Mouse (Mus musculus): ENCODE data around the gene Shoc2. TPM values are rescaled to one million over a fixed set of nuclear protein-coding genes. Genes with fewer than 3 reads are reported as not detected.
"Not testable (repeated sequence)": the region's sequence is repeated elsewhere in the genome, so short reads cannot be mapped to it uniquely, and the experiment has no call there.

Shoc2 gene
- total RNA-seq, 2 experiments from 2014 or later, result 27.0 to 27.9 TPM

DNA sequence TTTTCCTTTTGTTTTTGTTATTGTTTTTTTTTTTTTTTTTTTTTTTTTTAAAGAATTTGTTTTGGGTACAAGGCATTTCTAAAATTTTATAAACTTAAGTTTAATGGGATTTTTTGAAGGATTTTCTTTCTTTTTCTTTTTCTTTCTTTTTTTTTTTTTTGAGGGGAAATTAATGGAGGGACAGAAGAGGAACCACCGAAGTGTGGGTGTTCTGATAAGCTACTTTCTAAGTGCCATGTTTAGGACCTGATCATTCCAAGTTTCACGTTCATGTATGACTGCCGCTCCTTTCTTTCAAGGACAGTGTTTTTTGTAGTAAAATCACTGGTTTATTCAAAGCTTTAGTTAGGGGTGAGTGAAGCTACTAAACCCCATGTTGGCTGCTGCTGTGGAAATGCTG lies 14.9 kb upstream of the Shoc2 start:
- no peak for DNase-seq

DNA sequence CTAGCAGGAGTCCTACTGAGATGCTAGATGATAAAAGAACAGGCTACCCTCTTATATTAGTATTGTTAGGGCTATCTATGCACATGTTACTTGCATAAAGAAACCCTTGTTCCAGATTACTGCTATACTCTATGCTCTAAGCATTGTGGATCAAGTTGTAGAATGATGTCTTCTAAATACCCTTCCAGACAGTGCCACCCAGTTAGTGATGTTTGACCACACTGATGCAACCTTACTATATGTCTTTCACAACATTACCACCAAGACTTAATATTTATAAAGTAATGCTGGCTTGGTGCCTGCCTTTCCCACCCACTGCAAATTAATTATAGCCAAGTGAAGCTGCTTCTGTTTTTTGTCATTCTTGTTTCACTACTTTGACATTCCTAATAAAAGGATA lies 11.1 kb upstream of the Shoc2 start:
- DNase-seq, result no peak

DNA sequence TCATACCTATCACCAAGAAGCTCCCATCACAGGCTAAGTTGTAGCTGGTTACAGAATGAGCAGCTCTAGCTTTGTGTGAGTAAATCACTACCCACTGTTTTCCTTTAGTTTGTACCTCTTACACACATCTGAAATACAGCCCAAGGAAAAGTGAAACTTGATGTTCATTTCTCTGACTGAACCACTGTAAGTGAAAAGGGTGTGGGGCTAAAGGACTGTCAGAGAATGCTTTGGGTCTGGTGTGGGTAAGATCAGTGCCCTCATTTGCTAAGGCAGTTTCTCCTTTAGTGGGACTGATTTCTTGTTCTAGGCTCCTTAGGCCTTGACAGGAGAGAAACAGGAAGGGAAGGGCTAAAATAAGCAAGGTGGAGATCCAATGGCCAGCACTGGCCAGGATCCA lies 10.1 kb upstream of the Shoc2 start:
- peak in 1 of 2 experiments; percentile 31 for DNase-seq

DNA sequence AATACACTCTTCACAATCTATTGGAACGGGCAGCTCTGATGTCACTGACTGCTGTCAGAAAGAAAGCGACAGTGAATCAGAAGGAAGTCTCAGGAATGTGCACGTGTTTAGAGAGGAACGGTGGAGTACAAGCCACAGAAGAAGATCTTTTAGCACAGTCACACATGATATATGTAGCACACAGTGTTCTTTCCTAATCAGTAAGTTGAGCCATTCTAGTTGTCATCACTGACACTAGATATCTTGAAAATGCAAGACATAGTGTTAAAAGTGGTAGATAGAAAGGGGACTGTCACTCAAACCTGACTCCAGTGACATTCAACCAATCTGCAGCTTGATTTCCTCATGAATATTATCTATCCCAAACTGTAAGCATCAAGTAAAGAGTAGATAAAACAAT lies 4.6 kb upstream of the Shoc2 start:
- DNase-seq, result no peak

DNA sequence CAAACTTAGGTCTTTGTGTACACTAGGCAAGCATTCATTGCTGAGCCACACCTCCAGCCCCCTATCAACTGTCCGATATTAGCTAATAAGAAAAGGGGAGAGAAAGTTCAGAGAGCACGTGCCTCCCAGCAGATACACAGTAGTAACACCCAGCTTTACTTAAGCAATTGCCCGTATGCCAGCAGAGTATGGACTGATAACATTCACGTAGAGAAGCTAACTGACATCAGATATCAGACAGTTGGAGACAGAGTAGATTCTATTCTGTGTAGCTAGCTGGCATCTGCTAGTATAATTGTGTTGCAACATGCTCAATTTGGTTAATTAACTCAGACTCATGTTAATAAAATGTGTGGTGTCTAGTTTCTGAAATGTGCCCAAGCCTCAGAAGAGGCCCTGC lies 3.0 kb upstream of the Shoc2 start:
- no peak for DNase-seq

DNA sequence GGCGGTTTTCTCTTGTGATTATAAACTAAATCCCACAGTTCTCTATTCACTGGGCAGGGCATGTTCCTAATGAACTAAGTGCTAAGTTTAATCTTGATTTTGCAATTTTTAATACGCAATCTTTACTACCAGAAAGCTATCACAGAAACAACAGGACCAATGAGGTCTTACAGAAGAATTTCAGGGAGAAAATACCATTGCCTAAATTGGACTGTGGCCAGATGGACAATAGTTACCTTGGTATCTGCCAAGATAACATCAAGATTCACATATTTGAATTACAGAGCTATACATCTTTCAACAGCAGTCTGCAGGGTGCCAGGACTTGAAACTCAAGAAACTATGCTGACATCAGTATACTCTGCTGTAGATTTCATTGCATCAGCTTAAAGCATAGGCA lies 1.8 kb upstream of the Shoc2 start:
- no peak for DNase-seq

DNA sequence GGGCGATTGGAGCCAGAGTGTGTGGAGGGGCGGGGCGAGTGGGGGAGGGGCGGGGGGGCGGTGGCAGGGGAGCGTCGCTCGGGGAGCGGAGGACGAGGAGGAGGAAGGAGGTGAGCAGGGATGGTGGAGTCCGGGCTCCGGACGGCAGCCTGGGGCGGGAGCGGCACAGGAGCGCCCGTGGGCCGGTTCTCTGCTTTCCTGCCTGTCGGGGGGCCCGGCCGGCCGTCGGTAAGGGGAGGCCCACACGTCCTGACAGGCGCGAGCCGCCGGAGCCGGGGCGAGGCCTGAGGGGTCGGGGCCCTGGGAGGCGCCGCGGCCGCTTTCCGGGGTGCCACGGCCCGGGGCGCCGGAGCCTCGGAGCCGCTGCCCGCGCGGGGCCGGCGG lies 672 bp downstream of the Shoc2 start:
- no peak for DNase-seq

DNA sequence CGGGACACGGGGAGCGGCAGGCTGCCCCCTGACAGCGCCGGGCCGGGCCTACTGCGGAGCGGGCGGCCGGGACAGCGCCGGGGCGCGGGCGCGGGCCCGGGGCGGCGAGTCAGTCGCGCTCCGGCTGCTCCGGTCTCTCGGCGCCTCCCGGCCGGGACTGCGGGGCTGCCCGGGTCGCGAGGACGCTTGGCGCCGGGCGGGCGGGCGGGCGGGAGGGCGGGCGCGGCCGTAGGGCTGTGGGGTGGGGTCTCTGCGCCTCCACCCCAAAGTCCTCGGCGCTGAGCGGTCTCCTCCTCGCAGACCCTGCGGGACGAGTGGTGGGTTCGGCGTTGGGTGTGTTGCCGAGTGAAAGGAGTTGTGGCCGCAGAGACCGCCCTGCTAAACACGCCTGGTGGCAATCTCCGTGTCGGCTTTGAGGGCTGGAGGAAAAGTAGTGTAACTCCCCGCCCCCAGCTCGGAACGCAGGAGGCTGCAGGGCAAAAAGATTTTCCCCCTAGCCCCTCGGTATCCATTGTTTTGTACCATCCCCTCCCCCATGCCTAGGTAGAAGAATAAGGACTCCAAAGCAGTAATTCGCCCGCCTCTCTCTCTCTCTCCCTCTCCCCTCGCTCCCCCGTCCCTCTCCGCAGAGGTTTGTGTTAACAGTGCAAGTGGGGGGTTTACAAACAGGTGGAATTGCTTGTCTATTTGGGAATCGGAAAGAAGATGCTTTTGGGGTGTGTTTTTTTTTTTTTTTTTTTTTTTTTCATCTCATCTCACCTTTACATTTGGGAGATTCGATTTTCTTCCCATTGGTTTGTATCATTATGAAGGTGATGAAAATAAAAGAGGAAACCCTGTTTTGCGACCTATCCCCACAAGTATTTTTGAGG lies 1.3 kb downstream of the Shoc2 start:
- peak; percentile 45 to 58 for DNase-seq

DNA sequence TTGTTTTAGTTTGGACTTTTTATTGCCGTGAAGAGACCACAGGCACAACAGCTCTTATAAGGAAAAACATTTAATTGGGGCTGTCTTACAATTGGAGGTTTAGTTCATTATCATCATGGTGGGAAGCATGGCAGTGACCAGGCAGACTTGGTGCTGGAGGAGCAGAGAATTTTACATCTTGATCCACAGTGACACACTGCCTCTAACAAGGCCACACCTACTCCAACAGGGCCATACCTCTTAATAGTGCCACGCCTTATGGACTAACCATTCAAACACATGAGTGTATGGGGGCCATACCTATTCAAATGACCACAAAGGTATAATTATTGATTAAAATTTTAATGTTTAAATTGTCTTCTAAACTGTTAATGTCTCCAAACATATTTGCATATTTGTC lies 13.4 kb downstream of the Shoc2 start:
- DNase-seq, result no peak

DNA sequence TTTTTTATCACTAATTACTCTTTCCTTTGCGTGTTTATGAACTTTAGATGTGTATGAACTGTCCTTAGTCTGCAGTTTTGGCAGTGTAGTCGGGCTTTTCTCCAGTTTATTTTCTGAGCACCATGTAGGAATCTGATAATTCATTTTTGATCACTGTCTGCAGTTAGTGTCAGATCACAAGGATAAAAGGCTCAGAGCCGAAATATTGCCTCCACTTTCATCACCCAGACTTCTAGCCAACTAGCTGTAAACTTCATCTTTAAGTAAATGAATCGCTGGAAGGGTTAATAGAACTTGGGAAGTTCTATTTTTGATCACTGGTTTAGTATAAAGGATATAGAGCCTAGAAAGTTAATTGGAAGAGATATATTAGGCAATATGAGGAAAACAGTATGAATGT lies 18.4 kb downstream of the Shoc2 start:
- DNase-seq, result no peak

DNA sequence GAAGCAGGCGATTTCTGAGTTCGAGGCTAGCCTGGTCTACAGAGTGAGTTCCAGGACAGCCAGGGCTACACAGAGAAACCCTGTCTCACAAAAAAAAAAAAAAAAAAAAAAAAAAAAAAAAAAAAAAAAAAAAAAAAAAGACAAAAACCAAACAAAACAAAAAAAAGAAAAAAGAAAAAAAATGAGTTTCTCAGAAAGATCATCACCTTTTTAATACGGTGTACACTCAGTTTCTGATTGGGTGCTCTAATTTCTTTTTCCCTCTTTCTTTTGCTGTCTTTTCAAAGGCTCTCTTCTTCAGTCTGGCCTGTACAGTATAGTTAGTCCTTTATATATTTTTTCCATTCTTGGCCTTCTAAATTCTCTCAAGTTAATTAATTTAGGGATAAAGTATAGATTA lies 20.2 kb downstream of the Shoc2 start:
- DNase-seq, result not testable (repeated sequence)

DNA sequence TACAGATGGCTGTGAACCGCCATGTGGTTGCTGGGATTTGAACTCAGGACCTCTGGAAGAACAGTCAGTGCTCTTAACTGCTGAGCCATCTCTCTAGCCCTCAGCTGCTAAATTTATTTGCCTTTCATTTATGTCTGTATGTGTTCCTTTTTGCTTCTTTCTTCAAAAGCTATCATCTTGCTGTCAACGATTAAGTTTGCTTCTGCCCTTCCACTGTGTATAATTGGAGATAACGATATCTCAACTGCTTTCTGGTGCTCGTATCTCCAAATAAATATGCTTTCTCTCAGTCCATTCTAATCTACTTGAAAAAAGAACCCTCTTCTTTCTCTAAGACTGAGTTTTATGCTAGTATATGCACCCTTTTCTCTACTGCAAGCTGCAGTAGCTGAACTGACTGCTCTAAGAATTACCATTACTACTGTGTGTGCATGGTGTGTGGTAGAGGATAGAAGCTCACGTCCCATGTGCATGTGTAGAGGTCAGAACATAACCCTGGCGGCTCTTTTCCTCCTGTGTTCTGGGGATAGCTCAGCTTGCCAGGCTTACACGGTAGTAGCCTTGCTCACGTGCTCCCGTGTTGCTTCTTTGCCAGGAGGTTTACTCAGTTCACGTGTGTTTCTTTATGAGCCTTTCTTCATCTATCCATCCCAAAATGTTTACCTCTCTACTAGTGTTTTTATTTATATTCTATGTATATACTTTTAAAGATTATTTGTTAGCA lies 21.0 kb downstream of the Shoc2 start:
- DNase-seq, result no peak

DNA sequence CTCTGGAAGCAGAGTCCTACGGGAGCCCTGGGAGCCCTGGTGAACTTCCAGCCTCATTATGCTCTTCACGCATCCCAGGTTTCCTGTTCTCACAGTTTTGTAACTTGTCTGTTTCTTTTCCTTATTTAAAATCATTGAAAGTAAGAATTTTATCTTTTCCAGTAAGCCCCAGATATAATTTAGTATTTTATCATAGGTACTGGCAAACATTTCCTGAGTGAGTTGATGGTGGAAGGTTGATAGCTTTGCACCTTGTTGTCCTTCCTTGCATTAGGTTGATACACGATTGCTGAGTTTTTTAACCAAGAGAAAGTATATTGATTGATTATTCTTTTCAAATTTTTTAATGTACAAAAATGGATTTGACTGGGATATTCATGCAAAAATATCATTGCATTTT lies 25.1 kb downstream of the Shoc2 start:
- DNase-seq, result no peak

DNA sequence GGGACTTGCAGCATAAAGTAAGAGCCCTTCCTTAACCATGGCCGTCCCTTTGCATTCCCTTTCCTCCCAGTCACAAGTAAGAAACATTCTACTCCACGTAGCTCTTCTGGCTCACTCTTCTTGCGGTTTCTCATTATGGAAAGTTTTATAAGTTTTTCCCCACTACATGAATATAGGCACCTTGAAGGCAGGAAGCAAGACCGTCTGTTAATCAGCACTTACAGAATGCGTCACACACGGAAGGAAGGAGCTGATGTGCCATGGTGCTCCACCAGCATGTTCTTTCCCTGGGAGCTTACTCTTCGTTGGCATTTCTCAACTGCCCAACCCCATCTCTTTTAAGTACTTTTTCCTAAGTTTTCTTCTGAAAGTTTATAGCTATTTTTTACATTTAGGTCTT lies 27.8 kb downstream of the Shoc2 start:
- no peak for DNase-seq

DNA sequence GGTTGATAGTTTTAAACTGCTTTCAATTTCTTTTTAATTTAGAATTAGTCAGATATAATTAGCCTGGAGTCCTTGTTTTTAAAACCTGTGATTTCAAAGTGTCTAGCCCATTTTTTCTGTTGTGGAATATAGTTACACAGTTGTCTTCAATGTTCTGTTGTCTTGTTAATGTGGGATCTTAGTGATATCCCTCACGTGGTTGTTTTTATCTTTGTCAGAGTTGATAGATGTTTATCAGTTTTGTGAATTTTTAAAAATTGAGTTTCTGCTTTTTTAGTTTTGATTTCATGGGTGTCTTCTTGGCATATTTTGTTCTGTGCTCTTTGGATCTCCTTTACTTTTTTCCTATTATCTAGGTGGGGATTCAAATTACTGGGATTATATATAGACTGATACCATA lies 29.6 kb downstream of the Shoc2 start:
- no peak for DNase-seq

DNA sequence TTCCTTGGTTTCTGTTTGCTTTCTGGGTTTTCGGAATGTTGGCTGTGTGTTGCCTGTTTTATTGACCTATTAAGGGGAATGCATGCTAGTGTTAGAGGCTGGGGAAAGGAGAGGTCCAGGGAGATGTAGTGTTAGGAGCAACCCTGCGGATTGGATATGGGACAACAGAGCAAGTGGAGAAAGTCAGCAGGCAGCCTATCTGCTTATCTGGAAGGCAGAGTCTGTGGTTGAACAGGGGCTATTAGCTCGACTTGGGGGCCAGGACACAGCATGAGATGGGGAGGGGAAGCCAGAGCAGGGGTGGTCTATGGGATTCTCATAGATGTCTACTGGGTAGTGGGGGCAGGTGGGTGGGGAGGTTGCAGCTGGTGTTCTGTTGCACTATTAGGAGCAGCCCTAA lies 37.9 kb downstream of the Shoc2 start:
- no peak for DNase-seq

DNA sequence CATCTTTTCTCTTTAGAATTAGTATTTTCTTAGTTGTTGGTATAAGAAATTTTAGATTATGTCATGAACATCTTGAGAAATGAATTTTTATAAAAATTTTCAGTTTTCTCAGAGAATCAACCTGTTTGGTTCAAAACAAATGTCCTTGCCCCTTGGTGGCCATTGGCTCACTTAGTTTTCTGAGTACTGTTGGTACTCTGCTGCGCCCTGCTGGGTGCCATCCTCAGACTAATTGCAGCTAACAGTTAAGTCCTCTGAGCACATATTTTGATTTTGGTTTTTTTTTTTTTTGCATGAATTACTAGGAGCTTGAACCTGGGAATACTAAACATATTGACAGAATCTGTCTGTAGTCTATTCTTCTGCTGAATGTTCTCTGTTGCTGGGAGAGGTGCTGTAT lies 39.2 kb downstream of the Shoc2 start:
- peak in 1 of 2 experiments; percentile 17 for DNase-seq

DNA sequence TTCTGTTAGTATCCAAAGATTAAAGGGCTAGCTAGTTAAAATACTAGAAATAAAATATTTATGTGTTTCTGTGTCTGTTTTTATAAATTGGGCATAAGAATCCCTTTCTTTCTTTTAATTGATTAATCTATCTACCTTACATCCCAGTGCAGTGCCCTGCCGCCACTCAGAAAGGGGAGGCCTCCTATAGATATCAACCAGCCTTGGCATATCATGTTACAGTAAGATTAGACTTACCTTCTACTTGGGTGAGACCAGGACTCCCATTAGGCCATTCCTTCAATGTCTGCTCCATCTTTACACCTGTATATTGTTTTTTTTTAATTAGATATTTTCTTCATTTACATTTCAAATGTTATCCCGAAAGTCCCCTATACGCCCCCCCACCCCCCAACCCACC lies 40.5 kb downstream of the Shoc2 start:
- no peak for DNase-seq

DNA sequence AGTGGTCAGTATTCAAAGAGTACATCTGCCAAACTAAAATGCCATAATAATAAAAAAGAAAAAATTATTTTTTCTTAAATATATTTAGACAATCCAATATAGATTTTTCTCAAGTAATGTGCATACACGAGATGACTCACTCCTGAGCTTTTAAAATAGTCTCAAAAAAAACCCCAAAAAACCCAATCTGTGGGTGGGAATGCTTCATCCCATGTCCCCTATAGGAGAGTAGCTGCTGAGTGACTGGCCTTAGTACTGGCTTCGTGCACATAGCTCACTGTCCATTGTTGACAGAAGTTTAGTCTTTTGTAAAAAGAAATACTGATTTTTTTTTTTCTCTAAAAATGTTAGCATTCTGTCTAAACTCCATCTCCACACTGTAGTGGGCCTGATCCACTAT lies 46.4 kb downstream of the Shoc2 start:
- DNase-seq, result no peak

DNA sequence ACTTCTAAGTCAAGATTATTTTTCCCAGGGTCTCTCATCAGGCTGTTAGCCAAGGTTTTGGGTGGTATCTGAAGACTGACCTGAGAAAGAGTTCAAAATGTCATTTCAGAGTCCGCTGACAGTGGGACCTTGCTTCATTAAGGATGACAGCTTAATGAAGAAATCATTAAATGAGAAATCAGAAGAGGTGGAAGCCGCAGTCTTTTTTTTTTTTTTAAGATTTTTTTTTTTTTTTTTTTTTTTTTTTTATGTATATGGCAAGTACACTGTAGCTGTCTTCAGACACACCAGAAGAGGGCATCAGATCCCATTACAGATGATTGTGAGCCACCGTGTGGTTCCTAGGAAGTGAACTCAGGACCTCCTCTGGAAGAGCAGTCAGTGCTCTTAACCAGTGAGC lies 49.8 kb downstream of the Shoc2 start:
- no peak for DNase-seq

DNA sequence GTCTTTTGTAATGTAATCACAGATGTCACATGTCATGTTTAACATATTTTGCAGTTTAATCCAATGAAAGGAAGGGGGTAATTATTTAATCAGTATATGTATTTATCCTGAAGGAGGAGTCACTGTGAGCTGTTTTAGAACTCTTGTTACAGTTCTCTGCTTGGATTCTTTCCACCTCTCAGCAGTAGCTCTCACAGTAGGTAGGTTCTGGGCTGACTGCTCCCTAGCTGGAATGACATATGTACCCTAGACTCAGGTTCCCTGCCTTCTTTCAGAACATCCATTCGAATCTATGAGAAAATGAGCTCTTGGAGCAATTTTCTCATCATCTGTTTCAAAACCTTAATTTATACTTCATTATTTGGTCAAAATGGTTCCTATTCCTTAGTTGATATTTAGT lies 50.2 kb downstream of the Shoc2 start:
- DNase-seq, result no peak

DNA sequence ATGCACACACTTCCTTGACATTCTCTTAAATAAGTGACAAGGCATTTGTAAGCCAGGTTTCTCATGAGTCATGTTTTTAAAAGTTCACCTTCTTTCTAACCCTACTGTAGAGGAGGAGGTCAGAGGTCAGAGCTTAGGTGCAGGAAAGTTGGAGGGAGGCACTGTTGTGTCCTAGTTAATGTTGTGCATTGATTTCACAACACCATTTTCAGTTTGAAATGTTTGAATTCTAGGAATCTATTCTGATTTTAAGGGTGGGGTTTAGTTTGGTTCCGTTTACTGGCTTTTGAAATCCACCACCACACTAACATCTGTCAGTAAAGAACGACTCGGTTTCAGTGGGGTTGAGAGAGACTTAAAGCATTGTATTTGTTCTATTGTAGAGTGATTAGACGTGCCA lies 66.9 kb downstream of the Shoc2 start:
- DNase-seq, result no peak

DNA sequence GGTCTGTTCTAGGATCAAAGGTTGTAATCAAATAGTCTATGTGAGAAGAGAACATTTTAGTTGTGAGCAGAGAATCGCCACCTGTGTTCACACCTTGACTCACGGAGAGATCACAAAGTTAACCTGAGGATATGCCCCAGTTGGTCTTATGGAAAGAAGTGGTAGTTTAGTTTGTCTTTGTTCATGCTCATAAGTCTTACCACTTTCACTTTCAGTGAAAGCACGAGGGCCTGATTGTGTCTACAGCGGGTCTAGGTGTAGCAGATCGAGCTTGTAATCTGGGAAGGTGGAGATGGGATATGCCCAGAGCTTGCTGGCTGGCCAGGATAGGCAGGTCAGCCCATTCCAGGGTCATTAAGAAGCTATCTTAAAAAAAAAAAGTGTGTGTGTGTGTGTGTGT lies 70.9 kb downstream of the Shoc2 start:
- DNase-seq, result no peak

DNA sequence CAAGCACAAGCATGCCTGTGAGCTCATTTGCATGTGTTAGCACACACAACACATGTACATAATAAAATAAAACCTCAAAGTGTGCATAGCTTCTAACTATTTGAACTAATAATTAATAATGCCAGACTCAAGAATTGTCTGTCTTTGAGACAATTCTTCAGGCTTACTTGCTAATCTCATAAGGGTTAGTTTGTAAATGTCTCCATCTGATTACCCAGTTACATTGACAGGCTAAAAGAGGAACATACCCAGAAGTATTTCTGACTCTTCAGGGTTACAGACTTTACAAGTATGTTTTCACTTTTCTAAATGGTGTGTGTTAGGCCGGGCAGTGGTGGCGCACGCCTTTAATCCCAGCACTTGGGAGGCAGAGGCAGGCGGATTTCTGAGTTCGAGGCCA lies 71.4 kb downstream of the Shoc2 start:
- DNase-seq, result no peak
